Mouse (Mus musculus): ENCODE measurements around the gene Dusp13.

DNA sequence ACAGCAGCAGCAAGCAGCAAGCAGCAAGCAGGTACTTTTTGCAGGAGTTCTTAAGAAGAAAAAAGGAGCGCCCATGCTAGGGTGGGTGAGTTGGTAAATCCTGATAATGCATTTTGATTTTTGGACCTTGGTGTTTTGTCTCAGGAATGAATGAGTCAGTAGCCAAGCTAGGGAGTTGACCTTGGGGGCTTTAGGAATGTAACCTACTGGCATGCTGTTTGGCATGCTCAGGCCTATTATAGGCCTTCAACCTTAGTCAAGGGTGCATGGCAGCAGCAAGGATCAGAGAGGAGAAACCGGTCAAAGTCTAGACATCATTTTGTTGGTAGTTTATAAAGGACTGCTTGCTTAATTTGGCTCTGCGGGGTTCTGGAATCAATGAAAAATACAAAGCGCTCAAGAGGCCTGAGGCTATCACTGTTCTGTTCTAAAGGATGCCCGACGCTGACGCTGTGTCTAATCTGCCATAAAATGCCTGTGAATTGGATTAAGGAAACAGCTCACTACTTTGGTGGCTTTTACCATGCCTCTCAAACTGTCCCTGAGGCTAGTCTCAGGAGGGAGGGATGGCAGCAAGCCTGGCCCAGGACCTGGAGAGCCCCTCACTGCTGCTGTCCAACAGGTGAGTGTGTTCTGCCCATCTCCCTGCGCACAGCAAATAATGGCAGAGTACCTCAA is 28.8 kb downstream of the Dusp13 start:
- TF ChIP-seq CTCF (IDR thresholded peaks at IDR 0.05; ENCODE audit: control insufficient read depth, insufficient read depth, insufficient replicate concordance, low read depth, low read length): no peak
- no peak for TF ChIP-seq POLR2A (IDR thresholded peaks at IDR 0.05; ENCODE audit: control insufficient read depth, low read depth, low read length)
